Mouse (Mus musculus) heart, postnatal 10 days (tissue): ENCODE measurements around the gene Ankrd6. TPM values are rescaled to one million over a fixed set of nuclear protein-coding genes. Genes with fewer than 3 reads are reported as not detected.

Experiments
- DNase-seq, 2 experiments: peaks; one replicate each; pipeline ENCODE4 v3.0.0; 2021
- intact Hi-C: fragments of 180-260 bp; cut with DNase I; formaldehyde crosslinking; loops from one replicate; pipeline ENCODE4 v1.15.1; 2025
- total RNA-seq, 2 experiments: library from RNA; stranded (reverse); gene quantifications; 2 replicates each; pipeline ENCODE4 v1.2.3; 2021

The Ankrd6 gene
- total RNA-seq, 2 experiments from 2014 or later = 3.5 to 6.3 TPM

GRCm38 (mm10) chr4:32799966-32800576 is 150.6 kb downstream of the Ankrd6 start, which contains the start of gene Lyrm2:
TSS of gene Lyrm2 (plus strand) at chr4:32800253.
- peak; percentile 83 to 89 for DNase-seq
- intact Hi-C loops = loop anchor here (1.0 kb wide), 1 partner anchor 150 kb away; the partner anchor contains the start of gene Ankrd6

GRCm38 (mm10) chr4:32798976-32799375 is 151.7 kb downstream of the Ankrd6 start:
- no peak for DNase-seq
- intact Hi-C loops = no loop called here

- intact Hi-C loops = no loop called here
Measured at GRCm38 (mm10) chr4:32789020-32789419, 161.6 kb downstream of the Ankrd6 start.

GRCm38 (mm10) chr4:32787110-32787509 is 163.5 kb downstream of the Ankrd6 start:
- intact Hi-C loops = no loop called here
- no peak for DNase-seq

More at GRCm38 (mm10) chr4:32789020-32789419, 161.6 kb downstream of the Ankrd6 start:
- no peak for DNase-seq

- intact Hi-C loops = no loop called here
- DNase-seq = no peak
Measured at GRCm38 (mm10) chr4:32779996-32780395, 170.6 kb downstream of the Ankrd6 start.

GRCm38 (mm10) chr4:32770284-32770810 is 180.3 kb downstream of the Ankrd6 start:
- intact Hi-C loops = no loop called here
- DNase-seq = no peak

- intact Hi-C loops = loop anchor here (5.0 kb wide), 2 partner anchors 184 to 349 kb away; partner anchors contain the start of gene Ankrd6
- DNase-seq = peak in 1 of 2 experiments; percentile 2
Measured at GRCm38 (mm10) chr4:32768046-32768445, 182.6 kb downstream of the Ankrd6 start.

- DNase-seq = no peak
- intact Hi-C loops = loop anchor here (5.0 kb wide), 2 partner anchors 185 to 350 kb away; partner anchors contain the start of gene Ankrd6
Measured at GRCm38 (mm10) chr4:32767471-32767870, 183.2 kb downstream of the Ankrd6 start.

GRCm38 (mm10) chr4:32757430-32757829 is 193.2 kb downstream of the Ankrd6 start:
- DNase-seq = no peak
- intact Hi-C loops = loop anchor here (5.0 kb wide), 1 partner anchor 260 kb away; no protein-coding TSS in a partner anchor

Other genes with a start within 250 kb of the Ankrd6 start
- 10 to 100 TPM; 43.4 to 50.9 TPM for gene Lyrm2, start 150.6 kb downstream of the Ankrd6 start, total RNA-seq
- gene Rragd, start 32.2 kb upstream of the Ankrd6 start, total RNA-seq = 10 to 100 TPM; 74.1 to 88.3 TPM
- gene Ube2j1, start 80.6 kb upstream of the Ankrd6 start, total RNA-seq = 10 to 100 TPM; 48.2 to 57.3 TPM
- under 1 TPM in 1 of 2 experiments, not detected in 1; 0.41 TPM for gene Gabrr2, start 112.2 kb upstream of the Ankrd6 start, total RNA-seq
- under 1 TPM; 0.41 to 0.50 TPM for gene Gabrr1, start 181.7 kb upstream of the Ankrd6 start, total RNA-seq
- gene Pm20d2, start 238.9 kb upstream of the Ankrd6 start, total RNA-seq = 10 to 100 TPM; 26.8 to 27.6 TPM